Mouse (Mus musculus): ENCODE results near the gene Lama2.

The Lama2 gene

GRCm38 (mm10) chr10:27174271-27174670, 445.3 kb downstream of the Lama2 start:
- DNase-seq = no peak

DNA sequence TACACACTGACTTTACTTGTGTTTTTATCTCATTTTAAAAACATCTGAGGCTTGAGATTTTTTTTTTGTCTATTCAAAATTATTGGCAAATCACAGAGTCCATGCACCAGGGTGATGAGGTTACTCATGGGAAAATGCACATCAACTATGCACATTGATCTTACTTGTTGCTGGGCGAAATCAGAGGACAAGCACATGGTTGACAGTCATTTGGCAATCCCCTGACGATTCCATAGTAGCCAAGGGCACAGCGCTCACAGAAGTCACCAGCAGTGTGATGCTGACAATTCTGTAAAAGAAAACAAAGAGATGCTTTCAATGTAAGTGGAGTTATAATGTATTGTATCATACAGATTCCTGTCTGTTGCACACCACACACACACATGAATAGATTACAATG, 454.8 kb downstream of the Lama2 start:
- DNase-seq = no peak

DNA sequence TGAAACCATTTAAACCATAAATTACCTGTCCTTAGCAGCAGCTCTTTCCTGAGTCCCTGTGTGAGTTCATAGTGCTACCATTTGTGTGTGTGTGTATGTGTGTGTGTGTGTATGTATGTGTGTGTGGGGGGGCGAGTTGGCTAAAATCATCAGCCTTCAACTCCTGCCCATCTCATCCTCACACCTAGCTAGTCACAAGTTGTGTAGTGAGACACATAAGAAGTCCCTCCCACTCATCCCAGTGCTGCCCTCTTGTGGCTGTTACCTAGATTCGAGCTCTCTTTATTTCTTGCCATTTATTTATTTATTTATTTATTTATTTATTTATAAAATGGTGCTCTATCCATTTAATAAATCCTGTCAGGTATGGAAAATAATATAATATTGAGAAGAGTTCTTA, 457.2 kb downstream of the Lama2 start:
- DNase-seq = no peak

- no peak for DNase-seq
Measured at GRCm38 (mm10) chr10:27150220-27150619, 469.3 kb downstream of the Lama2 start.

DNA sequence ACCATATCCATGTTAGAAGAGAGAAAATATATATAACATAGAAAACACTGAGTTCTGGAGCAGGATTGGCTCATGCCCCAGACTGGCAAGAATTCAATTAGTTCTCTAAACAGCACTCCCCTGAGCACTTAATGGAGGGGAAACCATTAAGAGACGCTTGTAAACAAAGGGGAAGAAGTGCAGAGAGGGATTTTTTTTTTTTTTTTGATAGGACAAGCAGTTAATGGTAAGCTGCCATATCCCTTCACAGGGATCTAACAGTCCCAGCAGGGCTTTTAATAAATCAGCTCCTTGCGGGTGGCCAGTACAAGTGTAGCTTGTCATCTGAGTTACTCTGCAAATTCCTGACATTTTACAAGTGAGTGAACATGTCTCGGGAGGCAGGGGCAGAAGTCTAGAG, 479.1 kb downstream of the Lama2 start:
- peak; percentile 26 for DNase-seq

DNA sequence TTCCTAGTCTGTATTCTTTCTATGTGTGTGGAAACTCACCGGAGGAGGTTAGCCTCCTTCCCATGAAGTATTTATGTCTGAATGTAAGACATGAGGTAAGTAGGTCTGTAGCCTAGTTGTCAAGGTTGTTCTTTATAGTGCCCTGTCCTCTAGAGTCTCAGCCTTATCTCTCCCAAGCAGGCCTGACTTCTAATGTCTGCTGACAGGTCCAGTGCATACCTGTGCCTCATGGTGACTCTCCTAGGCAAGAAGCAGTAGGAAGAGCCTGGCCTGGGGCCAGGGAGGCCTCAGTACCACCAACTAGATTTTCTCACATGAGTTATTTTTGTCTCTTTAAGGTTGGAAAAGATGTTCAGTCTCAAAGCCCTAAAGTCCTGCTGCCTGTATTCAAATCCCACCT, 483.8 kb downstream of the Lama2 start:
- DNase-seq = no peak

DNA sequence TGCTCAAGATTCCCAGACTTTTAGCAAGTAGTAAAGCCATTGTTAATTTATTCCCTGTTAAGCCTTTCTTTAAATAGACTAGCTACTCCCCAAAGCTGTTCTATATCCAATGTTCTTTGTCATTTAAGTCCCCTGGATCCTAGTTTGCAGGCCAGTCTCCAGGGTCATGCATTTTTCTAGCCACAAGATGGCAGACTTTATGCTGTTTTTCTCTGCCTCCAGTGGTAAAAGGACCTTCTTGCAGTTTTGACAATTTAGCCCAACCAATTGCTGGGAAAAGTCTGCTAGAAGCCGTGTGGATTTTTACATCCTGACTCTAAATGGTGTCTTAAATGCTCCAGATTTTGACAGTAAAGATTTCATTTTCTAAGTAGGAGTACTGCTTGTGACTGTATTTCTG, 486.4 kb downstream of the Lama2 start:
- DNase-seq = peak; percentile 72

DNA sequence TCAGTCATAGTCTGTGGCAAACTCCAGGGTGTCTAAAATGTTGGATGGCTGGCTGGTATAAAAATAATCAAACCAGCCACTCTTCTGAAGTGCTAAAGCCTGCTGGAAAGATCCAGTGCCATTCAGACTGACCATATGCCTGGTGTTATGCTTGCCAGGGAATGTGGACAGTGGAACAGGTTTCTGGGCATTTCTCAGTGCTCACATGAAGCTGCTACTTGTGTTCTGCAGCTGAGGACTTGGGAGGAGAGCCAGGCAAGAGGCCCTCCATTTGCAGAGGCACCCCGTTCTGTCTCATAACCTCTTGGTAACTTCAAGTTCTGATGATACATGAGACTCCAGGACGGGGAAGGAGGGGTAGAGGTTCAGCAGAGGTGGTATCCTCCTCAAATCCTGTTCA, 492.1 kb downstream of the Lama2 start:
- DNase-seq = no peak

DNA sequence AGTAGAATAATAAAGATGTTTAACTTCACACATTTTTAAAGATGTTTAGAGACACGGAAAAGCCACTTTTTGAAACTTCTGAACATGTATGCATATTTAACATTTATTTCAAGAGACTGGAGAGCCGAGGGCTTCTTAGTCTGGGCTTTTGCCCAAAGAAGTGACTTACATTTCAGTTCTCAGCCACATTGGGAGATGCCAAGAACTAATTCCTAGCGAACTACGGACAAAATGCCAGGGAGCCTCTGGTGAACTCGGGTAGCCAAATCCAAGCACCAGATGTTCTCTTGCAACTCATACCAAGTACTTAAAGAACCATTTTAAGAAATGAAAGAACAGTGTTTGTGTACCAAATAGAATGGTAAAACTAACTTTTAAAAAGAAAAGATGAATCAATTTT, 495.8 kb downstream of the Lama2 start:
- DNase-seq = no peak

DNA sequence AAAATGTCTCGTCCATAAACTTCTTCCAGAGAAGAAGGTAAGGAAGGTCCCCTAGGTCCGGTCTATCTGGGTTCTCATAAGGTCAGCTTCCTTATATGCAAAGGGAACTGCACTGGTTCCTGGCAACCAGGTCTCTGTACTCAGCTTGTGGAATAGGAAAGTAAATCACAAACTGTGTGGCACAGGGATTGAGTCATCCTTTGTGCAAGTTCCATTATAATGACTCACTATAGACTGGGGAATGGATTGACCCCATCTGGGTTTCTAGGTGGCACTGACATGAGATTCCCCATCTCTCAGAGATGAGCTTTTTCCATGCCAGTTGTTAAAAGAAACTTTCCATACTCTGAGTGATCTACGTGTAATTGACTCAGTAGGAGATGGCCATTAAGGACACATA, 501.7 kb downstream of the Lama2 start:
- DNase-seq = no peak

DNA sequence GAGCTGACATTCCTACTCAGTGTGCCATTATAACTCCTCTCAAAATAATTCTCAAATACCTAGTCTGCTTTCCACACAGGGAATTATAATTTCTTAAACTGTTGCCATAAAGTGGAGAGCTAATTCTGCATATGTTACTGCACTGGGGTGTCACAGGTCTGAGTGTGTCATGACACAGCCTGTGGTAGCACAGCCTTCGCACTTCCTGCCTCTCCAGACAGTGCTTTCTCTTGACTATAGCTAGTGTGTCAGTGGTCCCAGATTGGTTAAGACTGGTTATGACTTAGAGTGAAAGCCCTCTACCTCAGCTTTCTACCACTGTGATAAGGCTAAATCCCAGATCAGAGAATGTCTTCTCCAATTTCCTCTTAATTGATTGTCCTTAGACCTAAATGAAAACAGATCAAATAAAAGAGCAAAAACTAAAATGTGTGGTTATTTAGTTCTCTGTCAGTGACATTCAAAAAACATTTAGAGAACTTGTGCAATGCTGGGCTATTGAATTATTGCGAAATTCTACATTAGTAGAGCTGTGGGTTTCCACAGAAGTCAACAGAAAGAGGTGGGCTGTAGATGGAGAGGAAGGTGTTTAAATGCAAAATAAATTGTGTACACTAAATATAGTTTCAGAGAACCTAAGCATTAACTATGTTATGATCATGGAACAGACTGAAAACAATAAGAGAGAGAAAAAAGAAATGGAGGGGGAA, 502.5 kb downstream of the Lama2 start:
- DNase-seq = no peak

- DNase-seq = no peak
Measured at GRCm38 (mm10) chr10:27114131-27114530, 505.4 kb downstream of the Lama2 start.

- no peak for DNase-seq
Measured at GRCm38 (mm10) chr10:27103811-27104210, 515.7 kb downstream of the Lama2 start.

- peak; percentile 5 for DNase-seq
Measured at GRCm38 (mm10) chr10:27101800-27102353, 517.7 kb downstream of the Lama2 start.

DNA sequence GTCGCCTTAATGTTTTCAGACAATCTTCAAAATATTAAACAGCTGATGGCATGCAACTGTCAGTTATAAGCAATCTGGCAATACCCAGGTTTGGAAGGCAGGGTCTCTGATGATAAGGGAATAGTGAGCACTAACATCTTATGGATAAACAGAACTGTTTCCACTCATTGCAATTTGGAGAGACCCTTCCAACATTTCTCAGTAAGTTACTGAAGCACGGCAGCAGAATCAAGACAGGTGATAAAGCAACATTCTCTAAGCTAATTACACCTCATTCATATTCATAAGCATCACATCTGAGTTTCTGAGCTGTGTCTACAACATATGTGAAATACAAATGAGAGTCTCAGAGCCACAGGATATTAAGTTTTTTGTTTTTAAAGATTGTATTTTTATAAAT, 542.4 kb downstream of the Lama2 start:
- no peak for DNase-seq

- no peak for DNase-seq
Measured at GRCm38 (mm10) chr10:27068794-27069435, 550.6 kb downstream of the Lama2 start.

GRCm38 (mm10) chr10:27063671-27064070, 555.9 kb downstream of the Lama2 start:
- peak; percentile 48 for DNase-seq

- DNase-seq = no peak
Measured at GRCm38 (mm10) chr10:27054488-27054887, 565.1 kb downstream of the Lama2 start.

DNA sequence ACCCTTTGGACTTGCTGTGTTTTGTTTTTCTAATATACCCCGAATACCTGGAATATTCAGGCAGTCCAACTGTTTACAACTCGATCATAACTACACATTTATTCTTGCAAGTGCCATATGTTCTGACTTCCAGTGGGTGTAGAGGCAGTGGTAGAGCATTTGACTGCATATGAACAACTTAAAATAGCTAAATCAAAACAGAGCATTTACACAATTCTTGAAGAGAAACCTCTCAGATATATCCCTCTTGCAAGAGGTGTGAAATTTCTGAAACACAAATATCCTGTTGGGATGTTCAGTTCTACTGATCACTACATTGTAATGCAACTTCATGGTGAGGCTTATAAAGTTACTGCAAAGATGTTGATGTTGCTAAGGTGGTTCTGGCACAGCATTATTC, 572.4 kb downstream of the Lama2 start:
- DNase-seq = no peak

DNA sequence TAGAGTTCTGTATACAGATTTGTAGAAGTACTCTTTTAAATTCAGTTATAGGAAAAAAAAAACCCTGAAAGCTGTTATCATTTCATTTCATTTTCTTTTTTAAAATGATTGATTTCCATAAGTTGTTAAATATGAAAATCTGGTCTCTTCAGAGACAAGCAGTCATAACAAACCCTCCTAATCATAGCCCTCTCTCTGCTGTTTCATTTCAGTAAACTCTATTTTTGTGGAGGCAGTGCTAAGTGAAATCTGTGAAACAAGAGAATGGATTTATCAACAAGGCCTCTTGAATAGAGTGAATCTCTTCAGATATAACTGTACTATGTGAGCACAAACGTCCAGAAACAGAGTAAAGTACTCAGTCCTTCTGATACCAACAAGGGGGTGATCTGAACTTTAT, 577.7 kb downstream of the Lama2 start:
- no peak for DNase-seq

GRCm38 (mm10) chr10:27022707-27023106, 596.9 kb downstream of the Lama2 start:
- DNase-seq = no peak

- no peak for DNase-seq
Measured at GRCm38 (mm10) chr10:27012804-27013365, 606.7 kb downstream of the Lama2 start.

DNA sequence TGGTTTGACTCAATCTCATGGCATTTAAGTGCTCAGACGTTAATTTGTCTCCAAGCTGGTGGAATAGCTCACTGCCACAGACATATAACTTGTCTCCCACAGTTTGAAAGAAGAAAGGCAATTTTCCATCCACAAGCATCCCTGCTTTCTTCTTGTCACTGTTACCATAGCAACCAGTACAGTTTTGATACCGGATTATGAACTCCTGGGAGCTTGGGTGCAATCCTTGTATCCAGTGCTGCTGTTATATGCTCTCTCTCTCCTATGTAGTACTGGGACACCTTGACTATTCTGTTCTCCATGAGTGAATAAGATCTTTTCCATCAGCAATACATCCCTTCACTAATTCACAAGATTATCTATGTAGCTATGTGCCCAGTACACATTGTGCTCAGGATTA, 612.2 kb downstream of the Lama2 start:
- no peak for DNase-seq

GRCm38 (mm10) chr10:27005716-27006115, 613.8 kb downstream of the Lama2 start:
- no peak for DNase-seq
